Mouse (Mus musculus): Measurements from ENCODE around the gene Ebf3. TPM values are rescaled to one million over a fixed set of nuclear protein-coding genes. Genes with fewer than 3 reads are reported as not detected.

Gene Ebf3
- total RNA-seq (2021): 1 to 10 TPM; 4.7 to 5.5 TPM
- long read RNA-seq, experiment 1, partial matches to known transcripts: 0 of 3 reads
- long read RNA-seq, experiment 1, other reads (novel, unspliced or antisense): 3 of 3 reads
- long read RNA-seq, experiment 2: 0 reads

DNA sequence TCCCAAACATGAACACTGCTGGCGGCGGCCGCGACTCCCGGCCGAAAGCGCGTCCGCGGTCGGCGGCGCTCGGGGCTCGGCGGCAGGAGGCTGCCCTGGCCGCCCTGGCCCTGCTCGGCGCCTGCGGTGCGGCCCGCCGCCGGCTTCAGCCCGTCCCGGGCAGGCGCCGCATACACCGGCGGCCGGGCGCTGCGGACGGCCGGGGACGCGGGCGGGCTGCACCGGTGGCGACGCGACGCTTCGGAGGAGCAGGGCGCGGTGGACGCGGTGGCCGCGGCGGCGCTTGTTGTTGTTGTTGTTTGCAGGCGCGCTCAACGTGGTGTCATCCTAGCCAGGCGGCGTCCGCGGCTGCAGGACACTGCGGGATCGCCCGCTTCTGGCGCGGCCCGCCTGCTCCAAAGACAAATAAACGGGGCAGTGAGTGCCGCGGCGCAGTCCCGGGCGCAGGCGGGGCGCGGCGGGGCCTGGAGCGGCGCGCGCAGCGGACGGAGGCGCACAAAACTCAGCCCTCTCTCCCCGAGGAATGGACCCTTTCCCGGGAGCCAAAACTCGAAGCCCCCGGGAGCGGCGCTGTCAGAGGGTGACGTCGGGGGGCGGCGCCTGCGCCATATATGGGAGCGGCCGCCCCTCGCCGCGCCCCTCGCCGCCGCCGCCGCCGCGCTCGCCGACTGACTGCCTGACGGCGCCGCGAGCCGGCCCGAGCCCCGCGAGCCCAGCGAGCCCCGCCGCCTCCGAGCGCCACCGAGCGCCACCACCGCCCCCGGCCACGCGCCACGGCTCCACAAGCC lies at the start of gene Ebf3:
Gene Ebf3, minus strand, starts transcription at position 542 of the 788 bp plus-strand sequence.
- DNase-seq: peak; percentile 90 to 93

- DNase-seq: peak in 1 of 2 experiments; percentile 9
Measured at GRCm38 (mm10) chr7:137346860-137347259, 32.6 kb upstream of the Ebf3 start.

GRCm38 (mm10) chr7:137346068-137346467 lies 31.8 kb upstream of the Ebf3 start:
- DNase-seq: peak; percentile 41 to 56

GRCm38 (mm10) chr7:137333951-137334350 lies 19.7 kb upstream of the Ebf3 start:
- no peak for DNase-seq

GRCm38 (mm10) chr7:137322926-137323325 lies 8.7 kb upstream of the Ebf3 start:
- no peak for DNase-seq

DNA sequence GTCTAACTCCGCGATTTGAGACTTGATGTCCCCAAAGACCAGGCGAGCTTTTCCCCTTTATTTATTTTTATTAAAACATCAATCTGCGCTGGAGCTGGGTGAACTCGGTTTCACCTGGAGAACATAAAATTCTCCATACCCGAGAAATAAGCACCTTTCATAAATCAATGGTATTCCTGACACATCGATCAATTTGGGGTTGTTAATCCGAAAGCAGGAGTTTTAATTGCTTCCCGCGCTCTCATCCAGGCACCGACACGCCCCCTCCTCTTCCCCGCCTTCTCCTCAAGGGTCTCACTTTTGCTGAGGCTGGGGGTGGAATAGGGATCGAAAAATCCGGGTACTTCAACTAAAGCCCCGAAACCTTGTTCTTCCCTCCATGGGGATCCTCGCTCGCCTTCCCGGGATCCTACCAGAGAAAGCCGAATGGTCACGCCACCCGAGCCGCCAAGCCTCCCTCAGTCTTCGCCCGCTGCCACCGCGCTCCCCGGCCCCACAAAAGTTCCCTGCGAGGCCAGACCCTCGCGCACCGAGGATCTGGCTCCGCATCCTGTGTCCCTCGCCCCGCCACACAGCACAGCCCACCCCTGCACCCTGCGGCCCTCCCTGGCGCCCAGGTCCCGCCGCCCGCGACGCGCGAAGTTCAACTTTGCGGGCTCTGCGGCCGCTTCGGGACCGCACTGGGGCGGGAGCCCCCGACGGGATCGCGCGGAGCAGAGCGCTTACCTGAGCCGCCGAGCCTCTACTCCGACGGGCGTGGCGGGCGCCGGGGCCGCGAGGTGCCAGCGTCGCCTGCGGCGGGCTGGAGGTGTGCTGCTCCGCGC lies 7.9 kb upstream of the Ebf3 start:
- peak in 1 of 2 experiments; percentile 28 for DNase-seq

DNA sequence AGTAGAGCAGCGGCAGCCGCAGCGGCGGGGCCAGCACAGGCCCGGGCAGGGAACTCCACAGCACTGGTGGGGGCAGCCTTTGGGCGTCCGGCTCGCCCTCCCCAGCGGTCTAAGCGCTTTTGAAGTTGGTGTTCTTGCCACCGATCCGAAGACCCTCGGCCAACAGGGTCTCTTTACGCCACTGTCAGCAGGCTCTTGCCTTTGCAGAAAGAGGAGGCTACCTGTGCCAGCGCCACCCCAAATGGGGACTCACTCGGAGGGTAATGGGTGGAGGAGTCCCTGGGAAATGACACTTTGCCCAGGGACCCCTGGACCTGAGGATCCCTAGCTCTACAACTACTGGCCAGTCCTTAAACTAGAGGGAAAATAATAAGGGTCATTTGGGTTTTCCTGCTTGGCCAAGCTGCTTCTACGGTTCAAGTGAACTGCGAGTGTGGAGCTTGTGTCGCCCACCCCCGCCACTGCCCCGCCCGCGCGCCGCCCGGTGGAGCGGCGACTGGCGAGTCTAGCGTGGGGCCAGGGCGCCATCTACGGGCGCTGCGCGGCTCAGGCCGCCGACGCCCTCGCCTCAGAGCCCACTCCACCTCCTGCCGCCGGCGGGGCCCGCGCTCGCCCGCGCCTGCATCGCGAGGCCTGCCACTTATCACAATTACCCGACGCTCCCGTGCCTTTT lies 7.0 kb upstream of the Ebf3 start:
- DNase-seq: peak; percentile 71 to 79

DNA sequence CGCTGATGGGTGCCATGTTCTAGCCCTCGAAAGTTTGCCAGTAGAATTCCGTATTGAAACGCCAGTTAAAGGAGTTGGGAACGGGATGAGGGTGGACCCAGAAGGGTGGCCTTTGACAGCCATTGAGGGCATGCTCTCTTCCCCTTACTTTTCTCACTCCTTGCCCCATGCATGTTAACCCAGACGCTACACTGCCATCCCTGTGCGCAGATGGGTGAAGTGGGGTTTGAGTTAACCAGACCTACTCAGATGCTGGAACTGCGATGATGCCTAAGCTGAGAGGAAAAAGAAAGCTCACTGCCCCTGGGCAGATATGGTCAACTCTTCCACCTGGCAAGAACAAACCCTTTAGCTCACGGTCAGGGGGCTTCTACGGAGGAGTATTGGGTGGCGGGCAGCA lies 6.1 kb upstream of the Ebf3 start:
- peak in 1 of 2 experiments; percentile 12 for DNase-seq

DNA sequence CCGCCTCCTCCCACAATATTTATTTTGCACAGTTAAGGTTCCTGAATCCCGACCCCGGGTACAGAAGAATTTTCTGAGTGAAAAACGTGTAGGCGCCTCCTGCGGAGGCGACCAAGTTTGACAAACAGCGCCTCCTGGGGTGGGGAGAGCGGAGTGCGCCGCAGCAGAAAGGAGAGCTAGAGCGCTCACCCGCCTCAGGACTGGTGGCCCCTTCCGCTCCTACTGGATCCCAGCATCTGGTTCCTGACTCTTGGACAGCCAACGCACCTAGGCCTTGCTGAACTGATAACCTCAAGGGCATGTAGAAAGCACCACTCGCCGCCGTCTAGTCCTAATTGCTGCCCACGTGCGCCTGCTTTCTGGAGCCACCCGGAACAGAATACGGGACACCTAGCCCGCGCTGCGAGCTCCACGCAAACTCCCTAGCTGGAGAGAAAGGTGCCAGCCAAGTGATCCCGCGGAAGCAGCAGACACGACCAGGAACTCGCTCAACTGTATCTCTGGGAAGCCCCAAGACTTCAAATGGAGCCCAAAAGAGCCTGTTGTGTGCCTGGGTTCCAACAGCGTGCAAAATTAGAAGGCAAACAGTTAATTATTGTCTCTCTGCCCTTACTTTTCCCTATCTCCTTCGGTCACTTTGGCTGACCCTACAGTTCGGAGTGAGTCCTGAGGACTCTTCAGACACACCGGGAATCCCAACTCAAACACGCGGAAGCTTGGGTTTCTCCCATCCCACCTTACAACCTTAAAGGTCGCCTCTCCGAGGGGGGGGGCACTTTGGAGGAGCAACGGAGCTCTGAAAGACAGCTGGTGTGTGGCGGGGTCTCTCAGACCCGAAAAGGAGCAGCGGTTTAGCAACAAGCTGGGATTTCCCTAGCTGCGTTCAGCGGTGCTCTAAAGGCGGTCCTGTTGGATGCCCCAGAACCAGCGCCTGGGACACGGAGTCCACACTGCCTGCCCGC lies 5.0 kb upstream of the Ebf3 start:
- DNase-seq: peak; percentile 54 to 80

DNA sequence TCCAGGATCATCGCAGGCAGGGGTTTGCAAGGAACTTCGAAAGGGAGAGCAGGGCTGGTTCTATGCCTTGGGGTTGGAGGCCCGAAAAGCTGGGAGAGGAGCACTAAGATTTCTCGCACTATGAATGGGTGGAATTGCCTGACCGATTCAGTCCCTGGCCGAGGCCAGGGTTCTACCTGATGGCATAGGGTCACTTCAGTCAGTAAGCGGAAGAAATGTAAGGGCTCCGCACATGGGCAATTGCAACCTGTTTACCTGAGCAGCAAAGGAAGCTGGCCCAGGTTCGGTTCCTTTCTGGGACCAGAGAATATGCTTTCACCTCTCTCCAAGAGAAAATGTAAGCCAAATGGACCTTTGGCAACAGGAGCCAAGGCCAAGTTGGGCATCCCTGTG lies 4.1 kb upstream of the Ebf3 start:
- no peak for DNase-seq

DNA sequence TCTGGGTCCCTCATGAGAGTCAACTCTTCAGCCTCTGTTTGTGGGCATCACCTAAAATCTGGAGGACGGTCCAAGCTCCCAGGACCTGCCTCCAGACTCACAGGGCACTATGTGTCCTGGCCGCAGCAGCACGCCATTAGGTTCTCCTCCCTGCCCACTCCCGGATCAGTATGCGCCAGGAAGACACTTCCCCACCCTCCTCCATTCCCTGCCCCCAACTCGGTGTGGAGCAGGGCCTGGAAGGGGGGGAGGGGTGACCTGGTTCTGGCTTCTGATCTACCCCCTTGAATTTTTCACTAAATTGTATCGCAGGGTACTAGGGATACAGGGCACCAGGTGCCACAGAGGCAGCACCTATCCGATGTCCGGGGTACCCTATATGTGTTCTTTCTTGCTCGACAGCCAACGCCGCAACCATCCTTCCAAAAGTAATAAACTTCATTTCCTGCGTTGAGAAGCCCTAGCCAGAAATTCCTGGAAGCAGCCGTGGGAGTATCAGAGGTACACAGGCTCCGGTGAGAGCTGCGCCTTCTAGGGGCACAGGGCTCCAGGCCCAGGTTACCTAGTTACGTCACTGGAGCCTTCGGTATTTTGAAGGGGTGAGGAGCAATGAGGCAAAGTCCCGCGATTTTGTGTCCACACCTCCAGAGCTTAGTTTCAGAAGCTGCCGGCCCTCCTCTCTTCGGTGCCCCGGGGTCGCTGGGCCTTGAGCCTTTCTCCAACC lies 3.6 kb upstream of the Ebf3 start:
- no peak for DNase-seq

DNA sequence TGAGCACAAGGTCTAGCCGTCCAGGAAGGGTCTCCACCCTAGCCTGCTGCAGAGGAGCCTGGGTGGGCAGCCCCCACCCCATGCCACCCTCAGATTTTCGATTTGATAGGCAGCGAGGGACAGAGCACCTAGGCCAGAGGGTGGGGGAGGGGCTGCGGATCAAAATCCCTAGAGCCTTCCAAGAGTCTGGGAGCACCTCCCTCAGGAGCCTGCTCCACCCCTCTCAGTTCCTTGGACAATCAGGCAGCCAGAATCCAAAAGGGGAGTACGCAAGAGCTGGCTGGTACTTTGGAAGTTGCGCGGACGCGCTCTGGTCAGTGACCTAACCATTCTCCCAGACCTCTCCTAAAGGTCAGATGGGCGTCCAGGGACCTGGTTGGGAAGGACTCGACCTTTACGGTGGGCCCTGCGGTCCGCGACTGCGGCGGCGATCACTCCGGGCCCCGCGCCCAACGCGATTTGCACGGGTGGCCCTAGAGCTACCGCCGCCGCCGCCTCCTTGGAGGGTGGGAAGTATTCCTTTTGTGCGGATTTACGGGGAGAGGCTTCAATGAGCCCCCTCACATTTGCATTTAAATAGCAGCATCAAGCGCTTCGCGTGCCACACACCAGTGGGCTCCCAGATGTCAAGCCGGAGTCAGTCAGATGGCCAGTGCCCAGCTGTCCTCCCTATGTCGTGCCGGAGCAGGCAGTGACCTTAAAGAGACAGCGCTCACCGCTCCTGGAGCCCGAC lies 2.8 kb upstream of the Ebf3 start:
- DNase-seq: no peak

GRCm38 (mm10) chr7:137316181-137316925 lies 2.1 kb upstream of the Ebf3 start:
- no peak for DNase-seq

DNA sequence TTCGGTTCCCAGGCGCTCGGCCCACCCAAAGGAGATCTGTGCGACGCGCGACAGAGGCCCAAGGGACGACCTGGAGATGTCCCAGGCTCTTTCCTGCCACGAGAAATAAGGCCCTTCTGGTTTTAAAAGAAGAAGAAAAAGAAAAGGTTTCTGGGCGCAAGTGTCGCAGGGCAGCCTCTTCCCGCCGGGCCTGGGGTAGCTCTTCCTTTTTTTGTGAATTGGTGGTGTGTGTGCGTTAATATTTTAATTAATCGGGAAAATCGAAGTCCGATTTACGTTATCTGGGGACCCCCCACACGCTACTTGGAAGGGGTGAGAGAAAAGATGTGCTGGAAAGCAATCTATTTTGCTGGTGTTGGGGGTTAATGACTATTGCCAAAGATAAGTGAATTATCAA lies 1.3 kb upstream of the Ebf3 start:
- DNase-seq: no peak

GRCm38 (mm10) chr7:137314710-137315543 lies 682 bp upstream of the Ebf3 start:
- peak in 1 of 2 experiments; percentile 26 for DNase-seq

DNA sequence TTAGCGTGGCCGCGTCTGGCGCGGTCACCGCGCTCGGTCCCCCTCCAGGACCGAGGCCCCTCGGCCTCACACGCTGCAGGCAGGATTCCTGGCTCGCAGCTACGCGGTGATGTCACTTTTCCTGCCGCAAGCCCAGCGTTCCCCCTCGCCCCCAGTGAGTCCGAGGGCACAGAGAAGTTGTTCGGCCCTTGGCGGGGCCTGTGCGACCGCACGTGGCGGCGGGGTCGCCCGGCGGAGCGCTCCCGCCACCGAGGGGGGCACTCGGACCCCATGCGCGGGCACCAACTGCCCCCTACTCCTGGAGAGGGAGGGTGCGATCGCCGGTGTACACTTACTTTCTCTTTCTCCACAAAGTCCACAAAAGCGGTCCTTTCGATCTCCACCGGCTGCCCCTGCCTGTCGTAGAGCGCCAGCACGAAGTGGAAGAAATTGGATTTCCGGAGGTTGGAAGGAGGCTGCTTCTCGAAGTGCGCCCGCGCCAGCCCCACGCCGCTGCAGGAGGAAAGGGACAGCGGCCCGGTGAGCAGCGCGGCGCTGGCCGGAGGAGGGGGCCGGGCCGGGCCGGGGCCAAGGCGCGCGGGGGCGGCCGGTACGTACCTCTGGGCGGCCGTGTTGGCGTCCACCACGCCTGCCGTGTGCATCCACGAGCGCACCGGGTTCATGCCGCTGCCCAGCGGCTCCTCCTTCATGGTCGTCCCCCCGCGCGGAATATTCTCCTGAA lies 902 bp downstream of the Ebf3 start:
- peak; percentile 66 to 74 for DNase-seq

DNA sequence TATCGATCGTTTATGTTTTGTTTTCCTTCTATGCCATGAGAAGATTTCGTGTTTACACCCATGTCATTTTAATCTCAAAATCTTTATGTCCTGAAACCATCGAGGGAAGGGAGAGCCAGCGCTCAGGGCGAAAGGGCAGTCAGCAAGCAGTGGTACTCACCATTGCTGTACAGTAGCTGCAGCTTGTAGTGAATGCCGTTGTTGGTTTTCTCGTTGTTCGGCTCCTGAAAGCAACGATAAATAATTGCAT lies 1.4 kb downstream of the Ebf3 start:
- no peak for DNase-seq

All from heart, adult 18-20 months (tissue).